Mouse (Mus musculus) olfactory bulb, adult 2 months (tissue): Measurements from ENCODE around the gene Colgalt2.

Source experiments
- CTCF ChIP-seq: fragments of 200-500 bp; IDR thresholded peaks from 2 replicates; pipeline ENCODE4 v1.5.1; 2012; ENCODE audit warnings: low read depth, mild to moderate bottlenecking, low read length, moderate library complexity; ENCODE audit not compliant: insufficient read depth
- POLR2A ChIP-seq: fragments of 200-500 bp; IDR thresholded peaks from 2 replicates; pipeline ENCODE4 v1.6.1; 2012; ENCODE audit warnings: mild to moderate bottlenecking, low read depth, low read length, moderate library complexity; ENCODE audit not compliant: insufficient read depth

DNA sequence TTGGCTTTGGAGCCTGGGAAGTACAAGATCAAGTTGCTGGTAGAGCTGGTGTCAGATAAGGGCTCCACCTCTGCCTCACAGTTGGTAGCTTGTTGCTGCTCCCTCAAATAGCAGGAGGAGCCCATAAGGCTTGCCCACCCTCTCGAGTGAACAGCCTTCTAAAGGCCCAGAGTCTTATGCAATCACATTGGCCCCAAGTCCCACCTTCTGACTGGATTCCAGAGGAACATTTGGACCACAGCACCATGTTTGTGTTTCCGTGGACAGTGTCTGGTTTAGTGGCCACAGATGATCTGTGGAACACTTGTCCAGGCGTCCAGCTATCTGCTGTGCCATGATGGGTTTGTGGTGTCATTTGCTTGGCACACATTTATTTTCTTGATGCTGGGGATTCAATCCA lies 61.3 kb downstream of the Colgalt2 start:
- TF ChIP-seq CTCF (no peak), POLR2A (no peak)
